Mouse (Mus musculus): ENCODE data around the gene Nol12.

- no peak for TF ChIP-seq CTCF (IDR thresholded peaks at IDR 0.05; ENCODE audit: control insufficient read depth, insufficient read depth, low read length)
- no peak for TF ChIP-seq POLR2A (IDR thresholded peaks at IDR 0.05; ENCODE audit: borderline replicate concordance, control insufficient read depth, low read depth, low read length)
These were observed 2.6 kb downstream of the Nol12 start for GRCm38 (mm10) chr15:78937311-78937710.
